Mouse (Mus musculus) retina, adult 2 months (tissue): ENCODE data around the gene Chaf1a.
"Not testable (repeated sequence)": the region's sequence is repeated elsewhere in the genome, so short reads cannot be mapped to it uniquely, and the experiment has no call there.

Experiments used
- DNase-seq: peaks from one replicate; pipeline ENCODE4 v3.0.0-alpha.2; 2012; ENCODE audit warnings: low read depth, low spot score

The Chaf1a gene

GRCm38 (mm10) chr17:56092312-56092711 is 52.1 kb downstream of the Chaf1a start:
- no peak for DNase-seq

GRCm38 (mm10) chr17:56092794-56093193 is 52.6 kb downstream of the Chaf1a start:
- DNase-seq: no peak

DNA sequence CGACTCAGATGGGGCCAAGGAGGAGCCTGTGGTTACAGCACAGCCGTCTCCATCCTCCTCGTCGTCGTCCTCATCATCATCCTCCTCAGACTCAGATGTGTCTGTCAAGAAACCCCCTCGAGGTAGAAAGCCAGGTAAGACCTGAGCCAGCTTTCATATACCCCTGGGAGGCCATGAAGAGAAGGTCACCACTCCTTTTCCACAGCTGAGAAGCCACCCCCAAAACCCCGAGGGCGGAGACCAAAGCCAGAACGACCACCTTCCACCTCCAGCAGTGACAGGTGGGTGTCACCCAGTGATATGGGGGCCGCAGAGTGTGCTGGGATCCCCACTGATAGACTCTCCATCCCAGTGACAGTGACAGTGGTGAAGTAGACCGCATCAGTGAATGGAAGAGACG is 56.6 kb downstream of the Chaf1a start:
- no peak for DNase-seq

- no peak for DNase-seq
These were observed 57.9 kb downstream of the Chaf1a start for GRCm38 (mm10) chr17:56098180-56098579.

DNA sequence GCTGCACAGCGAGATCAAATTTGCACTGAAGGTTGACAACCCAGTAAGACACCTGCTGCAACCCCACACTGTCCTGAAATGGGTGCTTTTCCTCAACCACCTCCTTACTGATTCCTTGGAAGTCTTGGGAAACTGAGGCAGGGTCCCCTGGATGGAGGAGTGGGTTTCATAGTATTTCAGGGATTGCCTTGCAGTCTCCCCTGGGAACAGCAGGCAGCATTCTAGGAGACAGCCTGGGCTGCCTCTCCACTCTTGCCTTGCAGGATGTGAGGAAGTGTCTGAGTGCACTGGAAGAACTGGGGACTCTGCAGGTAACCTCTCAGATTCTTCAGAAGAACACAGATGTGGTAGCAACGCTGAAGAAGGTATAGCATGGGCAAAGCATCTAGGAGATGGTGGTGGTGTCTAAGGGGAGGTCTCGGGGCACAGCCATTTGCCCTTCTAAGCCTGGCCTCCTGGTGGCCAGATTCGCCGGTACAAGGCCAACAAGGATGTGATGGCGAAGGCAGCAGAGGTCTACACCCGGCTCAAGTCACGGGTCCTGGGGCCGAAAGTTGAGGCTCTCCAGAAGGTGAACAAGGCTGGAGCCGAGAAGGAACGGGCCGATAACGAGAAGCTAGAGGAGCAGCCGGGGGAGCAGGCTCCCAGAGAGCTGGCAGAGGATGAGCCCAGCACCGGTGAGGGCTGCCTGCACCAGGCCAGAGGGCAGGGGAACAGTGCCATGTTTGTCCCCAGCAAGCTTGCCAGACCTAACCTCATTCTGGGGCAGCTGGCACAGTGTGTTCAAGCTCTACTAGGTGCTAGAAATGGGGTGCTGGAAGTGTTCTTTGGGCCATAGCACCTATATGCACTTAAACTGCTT is 58.7 kb downstream of the Chaf1a start:
- no peak for DNase-seq

GRCm38 (mm10) chr17:56100811-56101210 is 60.6 kb downstream of the Chaf1a start:
- DNase-seq: no peak

- no peak for DNase-seq
These were observed 61.9 kb downstream of the Chaf1a start for GRCm38 (mm10) chr17:56102158-56102557.

DNA sequence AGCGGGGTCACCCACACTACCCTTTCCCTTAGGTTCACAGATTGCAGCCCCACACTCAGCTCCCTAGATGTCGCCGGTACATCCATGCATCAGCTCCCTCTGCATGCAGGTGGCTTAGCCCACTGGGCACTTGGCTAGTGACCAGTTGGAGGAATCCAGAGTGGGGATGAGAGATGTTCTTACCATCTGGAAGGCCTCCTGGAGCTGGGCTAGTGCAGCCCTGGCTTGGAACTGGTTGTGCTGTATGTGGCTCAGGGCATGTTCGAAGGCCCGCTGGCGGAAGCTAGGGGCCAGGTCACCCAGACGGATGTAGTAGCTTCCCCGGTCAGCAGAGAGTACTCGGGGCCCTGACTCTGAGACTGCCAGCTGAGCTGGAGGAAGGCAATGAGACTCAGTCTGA is 62.7 kb downstream of the Chaf1a start:
- no peak for DNase-seq

DNA sequence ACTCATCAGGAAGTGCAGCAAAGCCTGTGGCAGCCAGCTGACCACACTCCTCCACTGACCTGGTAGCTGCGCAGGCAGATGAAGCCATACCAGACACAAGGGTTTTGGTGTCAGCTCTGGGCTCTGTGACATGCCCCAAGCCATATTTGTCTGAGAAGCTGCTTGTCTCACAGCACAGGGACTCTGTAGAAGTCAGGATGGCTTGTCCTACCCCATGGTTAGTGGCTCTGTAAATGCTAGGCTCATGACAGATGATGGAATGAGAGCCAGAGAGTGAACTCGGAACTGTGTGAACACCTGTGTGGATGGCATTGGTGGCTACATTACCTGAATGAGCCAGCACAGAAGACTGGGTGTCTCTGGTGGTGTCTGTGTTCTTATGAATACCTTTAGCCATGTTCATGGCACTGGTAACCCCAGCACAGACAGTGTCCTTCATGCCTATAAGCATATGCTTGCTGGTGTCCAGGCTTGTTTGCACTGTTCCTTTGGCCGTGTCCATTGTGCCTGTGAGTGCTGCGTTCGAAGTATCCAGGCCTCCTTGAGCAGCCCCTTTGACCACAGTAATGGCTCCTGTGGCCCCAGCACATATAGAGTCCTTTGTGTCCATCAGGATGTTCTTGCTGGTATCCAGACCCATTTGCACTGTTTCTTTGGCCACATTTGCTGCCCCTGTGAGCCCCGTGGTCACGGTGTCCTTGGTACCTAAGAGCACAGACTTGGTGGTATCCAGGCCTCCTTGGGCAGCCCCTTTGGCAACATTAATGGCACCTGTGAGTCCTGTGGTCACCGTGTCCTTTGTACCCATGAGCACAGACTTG is 63.4 kb downstream of the Chaf1a start:
- no peak for DNase-seq

DNA sequence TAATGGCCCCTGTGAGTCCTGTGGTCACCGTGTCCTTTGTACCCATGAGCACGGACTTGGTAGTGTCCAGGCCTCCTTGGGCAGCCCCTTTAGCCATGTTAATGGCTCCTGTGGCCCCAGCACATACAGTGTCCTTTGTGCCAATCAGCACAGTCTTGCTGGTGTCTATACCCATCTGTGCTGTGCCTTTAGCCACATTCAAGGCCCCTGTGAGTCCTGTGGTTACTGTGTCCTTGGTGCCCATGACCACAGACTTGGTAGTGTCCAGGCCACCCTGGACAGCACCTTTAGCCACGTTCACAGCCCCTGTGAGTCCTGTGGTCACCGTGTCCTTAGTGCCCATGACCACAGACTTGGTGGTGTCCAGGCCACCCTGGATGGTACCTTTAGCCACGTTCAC is 64.6 kb downstream of the Chaf1a start:
- DNase-seq: not testable (repeated sequence)

DNA sequence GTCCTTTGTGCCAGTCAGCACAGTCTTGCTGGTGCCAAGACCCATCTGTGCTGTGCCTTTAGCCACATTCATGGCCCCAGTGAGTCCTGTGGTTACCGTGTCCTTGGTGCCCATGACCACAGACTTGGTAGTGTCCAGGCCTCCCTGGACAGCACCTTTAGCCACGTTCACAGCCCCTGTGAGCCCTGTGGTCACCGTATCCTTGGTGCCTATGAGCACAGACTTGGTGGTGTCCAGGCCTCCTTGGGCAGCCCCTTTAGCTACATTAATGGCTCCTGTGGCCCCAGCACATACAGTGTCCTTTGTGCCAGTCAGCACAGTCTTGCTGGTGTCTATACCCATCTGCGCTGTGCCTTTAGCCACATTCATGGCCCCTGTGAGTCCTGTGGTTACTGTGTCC is 66.2 kb downstream of the Chaf1a start:
- not testable (repeated sequence) for DNase-seq

- DNase-seq: no peak
These were observed 66.7 kb downstream of the Chaf1a start for GRCm38 (mm10) chr17:56106981-56107380.

- no peak for DNase-seq
These were observed 67.5 kb downstream of the Chaf1a start for GRCm38 (mm10) chr17:56107736-56108135.

DNA sequence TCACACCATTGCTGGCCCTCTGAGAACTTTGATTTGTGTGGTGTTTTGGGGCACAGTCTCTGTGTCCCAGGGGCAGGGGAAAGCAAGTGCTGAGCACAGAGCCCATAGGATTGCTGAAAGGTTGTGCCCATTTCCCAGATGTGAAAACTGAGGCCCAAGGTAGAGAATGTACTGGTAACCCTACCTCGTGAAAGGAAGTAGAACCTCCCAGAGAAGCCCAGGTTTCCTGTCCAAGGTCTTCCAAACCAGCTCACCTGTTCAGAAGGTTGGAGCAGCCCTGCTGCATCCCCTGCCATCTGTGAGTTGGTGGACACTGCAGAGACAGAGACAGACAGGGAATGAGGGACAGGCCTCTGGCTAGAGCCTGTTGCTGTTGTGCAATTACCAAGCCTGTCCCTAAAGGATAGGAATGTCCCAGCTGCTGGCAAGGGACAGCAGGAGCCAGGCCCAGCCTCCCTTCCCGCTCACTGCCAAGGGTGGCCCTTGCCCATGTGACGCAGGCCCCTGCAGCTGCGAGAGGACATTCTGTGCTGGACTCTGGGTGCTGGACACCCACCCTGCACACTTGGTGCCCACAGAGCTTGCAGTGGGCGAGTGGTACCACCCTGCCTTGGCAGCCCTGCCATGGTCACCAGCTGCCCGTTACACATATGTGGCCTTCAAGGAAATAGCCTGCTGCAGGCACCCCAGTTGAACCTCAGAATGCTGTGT is 68.2 kb downstream of the Chaf1a start:
- DNase-seq: no peak

GRCm38 (mm10) chr17:56109219-56110051 is 69.2 kb downstream of the Chaf1a start, which contains the start of gene Plin4:
Gene Plin4, minus strand, starts transcription at chr17:56109803.
- DNase-seq: no peak

GRCm38 (mm10) chr17:56110571-56110970 is 70.3 kb downstream of the Chaf1a start:
- DNase-seq: no peak

- DNase-seq: no peak
These were observed 70.8 kb downstream of the Chaf1a start for GRCm38 (mm10) chr17:56111021-56111420.

DNA sequence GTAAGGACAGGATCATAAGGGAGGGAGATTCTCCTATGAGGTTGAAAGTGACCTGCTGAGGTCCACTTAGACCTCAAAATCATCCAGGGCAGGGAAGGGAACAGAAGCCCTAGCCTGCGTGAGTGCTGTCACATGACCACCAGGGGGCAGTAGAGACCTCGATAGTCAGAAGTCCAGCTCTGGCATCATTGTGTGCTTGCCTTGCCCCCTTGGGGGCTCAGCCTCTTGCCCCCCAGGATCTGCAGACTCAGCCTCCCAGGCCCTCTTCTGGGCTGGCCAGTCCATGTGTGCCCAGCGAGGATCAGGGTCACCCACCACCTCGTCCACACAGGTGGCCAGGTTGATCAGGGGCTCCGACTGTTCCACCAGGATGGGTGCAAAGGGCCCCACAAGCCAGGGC is 71.6 kb downstream of the Chaf1a start:
- DNase-seq: peak; percentile 47

- no peak for DNase-seq
These were observed 72.5 kb downstream of the Chaf1a start for GRCm38 (mm10) chr17:56112743-56113142.

DNA sequence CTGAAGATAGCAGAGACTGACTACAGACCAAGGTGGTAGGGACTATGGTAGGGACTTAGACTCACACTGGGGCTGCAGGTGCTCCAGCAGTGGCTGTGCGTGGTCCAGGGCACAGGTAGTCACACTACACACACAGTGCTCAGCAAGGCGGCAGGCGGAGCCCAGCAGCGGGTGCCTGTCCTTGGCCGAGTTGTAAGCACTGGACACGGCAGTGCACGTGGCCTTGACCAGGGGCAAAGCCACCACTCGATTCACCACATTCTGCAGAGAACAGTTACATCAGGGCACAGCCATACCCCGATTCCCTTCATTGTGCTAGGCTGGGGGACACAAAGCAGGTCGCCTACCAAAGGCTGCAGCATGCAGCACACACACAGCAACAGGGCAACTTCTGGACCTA is 76.0 kb downstream of the Chaf1a start:
- DNase-seq: no peak

- no peak for DNase-seq
These were observed 77.0 kb downstream of the Chaf1a start, which contains the start of gene Plin5 for GRCm38 (mm10) chr17:56117251-56117710. Gene Plin5, minus strand, starts transcription at chr17:56117596.
